Mouse (Mus musculus): Measurements from ENCODE around the gene Rnf182. TPM values are rescaled to one million over a fixed set of nuclear protein-coding genes. Genes with fewer than 3 reads are reported as not detected.

Gene Rnf182
- polyA plus RNA-seq, 1 experiment from 2014 or later, result 30.5 TPM

DNA sequence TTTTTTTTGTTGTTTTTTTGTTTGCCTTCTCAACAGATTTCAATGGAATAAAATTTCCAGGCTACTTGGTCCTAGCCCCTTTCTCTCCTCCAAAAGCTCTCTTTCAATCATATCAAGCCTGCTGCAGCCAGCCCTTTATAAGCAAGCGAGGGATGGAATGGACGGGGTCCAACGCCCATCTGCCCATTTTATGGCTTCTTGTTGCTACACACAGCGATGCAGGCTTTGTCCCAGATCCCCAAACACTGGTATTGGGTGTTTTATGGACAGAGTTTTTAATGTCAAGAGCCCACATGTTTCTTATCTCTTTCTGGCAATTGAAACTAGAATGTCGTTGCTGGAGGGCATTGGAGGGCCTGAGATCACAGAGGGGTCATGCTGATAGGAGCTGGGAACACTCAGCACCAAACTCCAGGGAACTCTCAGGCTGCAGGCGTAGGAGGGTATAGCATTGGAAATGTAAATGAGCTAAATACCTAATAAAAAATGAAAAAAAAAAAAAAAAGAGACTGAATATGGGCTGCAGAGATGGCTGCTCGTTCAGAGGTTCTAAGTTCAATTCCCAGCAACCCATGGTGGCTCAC is 89.1 kb downstream of the Rnf182 start:
- Histone ChIP-seq H3K27me3 (replicated peaks; ENCODE audit: control insufficient read depth, insufficient read depth, low read length) (no peaks in the 10 kb centered on the region), H3K4me1 (ENCODE audit: control insufficient read depth, insufficient read depth, low read depth, low read length) (no peaks in the 10 kb centered on the region; the same call in 1 of the 2 replicates), H3K9me3 (ENCODE audit: control insufficient read depth, low read length) (no peaks in the 10 kb centered on the region; the same call in 1 of the 2 replicates), H3K9ac (ENCODE audit: low read depth, low read length) (no peak overlapping the region), H3K27ac (ENCODE audit: low read depth, low read length) (no peak overlapping the region), H3K36me3 (ENCODE audit: control insufficient read depth, insufficient read depth, low read length) (no peaks in the 10 kb centered on the region), H3K4me2 (ENCODE audit: low read length) (no peak overlapping the region), H3K4me3 (ENCODE audit: low read length) (no peak overlapping the region)
- 67% methylated on average over 7 of the region's 7 CpGs for WGBS
- ATAC-seq, result no peak

DNA sequence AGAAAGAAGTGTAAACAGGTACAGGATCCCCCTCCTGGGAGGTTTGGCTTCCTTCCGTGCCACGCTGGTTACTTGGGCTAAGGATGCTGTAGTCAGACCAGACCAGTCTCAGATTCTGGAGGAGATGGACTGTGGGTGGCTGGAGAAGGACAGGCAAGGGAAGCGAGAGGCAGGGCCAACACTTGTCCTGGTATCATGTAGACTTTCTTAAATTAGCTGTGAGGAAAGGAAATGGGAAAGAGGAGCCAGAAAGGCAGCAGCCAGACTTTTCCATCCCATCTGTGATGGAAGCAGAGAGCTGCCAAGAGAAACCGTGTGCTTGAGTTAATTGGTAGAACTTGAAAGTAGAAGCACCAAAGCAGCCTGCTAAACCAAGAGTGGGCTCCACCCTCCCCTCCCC is 90.9 kb downstream of the Rnf182 start:
- Histone ChIP-seq H3K36me3 (ENCODE audit: control insufficient read depth, insufficient read depth, low read length) (no peaks in the 10 kb centered on the region), H3K4me1 (ENCODE audit: control insufficient read depth, insufficient read depth, low read depth, low read length) (no peaks in the 10 kb centered on the region; the same call in 1 of the 2 replicates), H3K9me3 (ENCODE audit: control insufficient read depth, low read length) (no peaks in the 10 kb centered on the region; the same call in 1 of the 2 replicates), H3K4me2 (ENCODE audit: low read length) (no peak overlapping the region), H3K4me3 (ENCODE audit: low read length) (no peak overlapping the region), H3K27me3 (replicated peaks; ENCODE audit: control insufficient read depth, insufficient read depth, low read length) (no peaks in the 10 kb centered on the region), H3K27ac (ENCODE audit: low read depth, low read length) (no peak overlapping the region), H3K9ac (ENCODE audit: low read depth, low read length) (no peak overlapping the region)
- WGBS, result 72% methylated on average over 4 of the region's 4 CpGs
- ATAC-seq, result no peak

DNA sequence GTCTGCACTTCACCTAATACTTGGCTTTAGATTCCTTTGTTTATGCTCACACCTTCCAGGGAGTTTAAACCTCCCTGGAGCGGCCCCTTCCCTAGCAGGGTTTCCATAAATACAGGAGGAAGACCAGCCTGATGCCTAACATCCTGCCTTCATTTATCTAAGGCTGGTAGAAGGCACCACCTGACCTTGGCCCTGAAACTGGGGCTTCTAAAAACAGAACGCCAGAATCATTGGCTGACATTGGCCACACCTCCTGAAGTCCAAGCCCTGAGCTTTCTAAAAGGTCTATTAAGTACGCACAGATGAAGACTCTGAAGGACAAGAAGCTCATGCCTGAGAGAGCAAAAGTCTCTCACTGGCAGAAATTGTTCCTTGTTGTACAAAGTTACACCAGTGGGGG is 94.0 kb downstream of the Rnf182 start:
- ATAC-seq, result no peak
- peaks cover 2% of the 10 kb centered on the region; the same call in 1 of the 2 replicates for H3K4me1 ChIP-seq (ENCODE audit: control insufficient read depth, insufficient read depth, low read depth, low read length)
- 82% methylated on average over 3 of the region's 3 CpGs for WGBS
- no peak overlapping the region for H3K4me3 ChIP-seq (ENCODE audit: low read length)
- H3K27ac ChIP-seq (ENCODE audit: low read depth, low read length), result no peak overlapping the region
- no peaks in the 10 kb centered on the region for H3K36me3 ChIP-seq (ENCODE audit: control insufficient read depth, insufficient read depth, low read length)
- H3K9me3 ChIP-seq (ENCODE audit: control insufficient read depth, low read length), result no peaks in the 10 kb centered on the region; the same call in 1 of the 2 replicates
- H3K4me2 ChIP-seq (ENCODE audit: low read length), result no peak overlapping the region
- H3K27me3 ChIP-seq (replicated peaks; ENCODE audit: control insufficient read depth, insufficient read depth, low read length), result no peaks in the 10 kb centered on the region
- H3K9ac ChIP-seq (ENCODE audit: low read depth, low read length), result no peak overlapping the region

DNA sequence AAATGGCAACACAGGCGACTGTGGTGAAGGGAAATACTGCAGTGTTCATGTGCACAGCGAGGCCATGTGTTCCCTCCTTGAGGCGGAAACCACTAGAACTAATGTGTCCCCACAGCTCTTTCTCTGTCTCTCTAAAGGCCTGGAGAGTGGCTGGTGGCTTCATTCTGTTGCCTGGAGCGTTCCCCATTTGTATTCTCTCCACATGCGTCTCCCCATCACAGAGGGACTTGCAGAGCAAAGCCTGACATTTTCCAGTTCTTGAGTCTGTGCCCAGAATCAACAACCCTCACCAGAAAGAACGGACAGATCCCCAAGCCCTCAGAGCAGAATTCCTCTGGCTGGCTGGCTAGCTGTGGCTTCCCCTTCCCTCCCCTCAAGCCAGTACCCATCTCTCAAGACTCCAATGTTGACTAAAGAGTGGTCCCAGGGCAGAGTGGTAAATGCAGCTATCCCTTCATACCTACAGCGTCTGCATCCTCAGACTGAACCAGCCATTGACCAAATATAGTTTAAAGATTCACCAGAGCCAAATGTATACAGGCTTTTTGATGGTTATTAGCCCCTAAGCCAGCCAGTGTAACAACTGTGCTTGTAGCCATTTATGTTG is 96.3 kb downstream of the Rnf182 start:
- Histone ChIP-seq H3K27me3 (replicated peaks; ENCODE audit: control insufficient read depth, insufficient read depth, low read length) (no peaks in the 10 kb centered on the region), H3K9ac (ENCODE audit: low read depth, low read length) (no peak overlapping the region), H3K4me3 (ENCODE audit: low read length) (no peak overlapping the region), H3K27ac (ENCODE audit: low read depth, low read length) (peak overlapping the region; percentile 44), H3K4me2 (ENCODE audit: low read length) (no peak overlapping the region), H3K36me3 (ENCODE audit: control insufficient read depth, insufficient read depth, low read length) (no peaks in the 10 kb centered on the region), H3K4me1 (ENCODE audit: control insufficient read depth, insufficient read depth, low read depth, low read length) (peaks cover 2% of the 10 kb centered on the region; the same call in 1 of the 2 replicates), H3K9me3 (ENCODE audit: control insufficient read depth, low read length) (no peaks in the 10 kb centered on the region; the same call in 1 of the 2 replicates)
- WGBS, result 52% methylated on average over 7 of the region's 7 CpGs
- ATAC-seq, result peak; percentile 92

GRCm38 (mm10) chr13:43714741-43715140 is 99.2 kb downstream of the Rnf182 start:
- no peak overlapping the region for H3K9ac ChIP-seq (ENCODE audit: low read depth, low read length)
- H3K27me3 ChIP-seq (replicated peaks; ENCODE audit: control insufficient read depth, insufficient read depth, low read length), result no peaks in the 10 kb centered on the region
- H3K4me2 ChIP-seq (ENCODE audit: low read length), result no peak overlapping the region
- WGBS, result 80% methylated on average over 6 of the region's 6 CpGs
- ATAC-seq, result no peak
- peaks cover 2% of the 10 kb centered on the region; the same call in 1 of the 2 replicates for H3K4me1 ChIP-seq (ENCODE audit: control insufficient read depth, insufficient read depth, low read depth, low read length)
- H3K4me3 ChIP-seq (ENCODE audit: low read length), result no peak overlapping the region
- H3K36me3 ChIP-seq (ENCODE audit: control insufficient read depth, insufficient read depth, low read length), result no peaks in the 10 kb centered on the region
- H3K27ac ChIP-seq (ENCODE audit: low read depth, low read length), result no peak overlapping the region
- no peaks in the 10 kb centered on the region; the same call in 1 of the 2 replicates for H3K9me3 ChIP-seq (ENCODE audit: control insufficient read depth, low read length)

DNA sequence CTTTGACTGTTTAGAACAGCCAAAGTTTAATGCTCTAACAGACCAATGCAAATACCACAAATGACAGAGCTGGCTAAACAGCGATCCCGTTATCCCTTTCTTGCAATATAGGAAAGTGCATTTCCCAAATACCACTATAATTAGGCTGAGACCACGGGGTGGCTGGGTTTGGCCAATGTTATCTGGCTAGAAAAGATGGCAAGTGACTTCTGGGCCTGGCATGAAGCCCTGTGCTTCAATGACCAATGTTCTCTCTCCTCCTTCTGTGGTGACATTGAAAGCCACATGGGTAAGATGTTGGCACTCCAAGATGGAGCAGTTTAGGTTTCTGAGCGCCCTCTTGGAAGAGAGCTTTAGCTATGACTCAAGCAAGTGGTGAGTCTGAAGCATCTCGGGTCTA is 100.0 kb downstream of the Rnf182 start:
- no peak overlapping the region for H3K27ac ChIP-seq (ENCODE audit: low read depth, low read length)
- no peaks in the 10 kb centered on the region for H3K9me3 ChIP-seq (ENCODE audit: control insufficient read depth, low read length)
- peaks cover 2% of the 10 kb centered on the region; the same call in 1 of the 2 replicates for H3K4me1 ChIP-seq (ENCODE audit: control insufficient read depth, insufficient read depth, low read depth, low read length)
- no peak for ATAC-seq
- 88% methylated on average over 5 of the region's 5 CpGs for WGBS
- H3K4me2 ChIP-seq (ENCODE audit: low read length), result no peak overlapping the region
- H3K36me3 ChIP-seq (ENCODE audit: control insufficient read depth, insufficient read depth, low read length), result no peaks in the 10 kb centered on the region
- no peaks in the 10 kb centered on the region for H3K27me3 ChIP-seq (replicated peaks; ENCODE audit: control insufficient read depth, insufficient read depth, low read length)
- no peak overlapping the region for H3K9ac ChIP-seq (ENCODE audit: low read depth, low read length)
- no peak overlapping the region for H3K4me3 ChIP-seq (ENCODE audit: low read length)

GRCm38 (mm10) chr13:43716514-43717036 is 101.1 kb downstream of the Rnf182 start:
- no peaks in the 10 kb centered on the region for H3K27me3 ChIP-seq (replicated peaks; ENCODE audit: control insufficient read depth, insufficient read depth, low read length)
- ATAC-seq, result 0 out of 2 replicates have a peak, but pooled peaks have one; percentile 25
- H3K9ac ChIP-seq (ENCODE audit: low read depth, low read length), result no peak overlapping the region
- H3K36me3 ChIP-seq (ENCODE audit: control insufficient read depth, insufficient read depth, low read length), result no peaks in the 10 kb centered on the region
- no peak overlapping the region for H3K4me2 ChIP-seq (ENCODE audit: low read length)
- no peaks in the 10 kb centered on the region for H3K9me3 ChIP-seq (ENCODE audit: control insufficient read depth, low read length)
- H3K27ac ChIP-seq (ENCODE audit: low read depth, low read length), result no peak overlapping the region
- WGBS, result 25% methylated on average over 6 of the region's 6 CpGs
- H3K4me3 ChIP-seq (ENCODE audit: low read length), result no peak overlapping the region
- H3K4me1 ChIP-seq (ENCODE audit: control insufficient read depth, insufficient read depth, low read depth, low read length), result peaks cover 2% of the 10 kb centered on the region; the same call in 1 of the 2 replicates

DNA sequence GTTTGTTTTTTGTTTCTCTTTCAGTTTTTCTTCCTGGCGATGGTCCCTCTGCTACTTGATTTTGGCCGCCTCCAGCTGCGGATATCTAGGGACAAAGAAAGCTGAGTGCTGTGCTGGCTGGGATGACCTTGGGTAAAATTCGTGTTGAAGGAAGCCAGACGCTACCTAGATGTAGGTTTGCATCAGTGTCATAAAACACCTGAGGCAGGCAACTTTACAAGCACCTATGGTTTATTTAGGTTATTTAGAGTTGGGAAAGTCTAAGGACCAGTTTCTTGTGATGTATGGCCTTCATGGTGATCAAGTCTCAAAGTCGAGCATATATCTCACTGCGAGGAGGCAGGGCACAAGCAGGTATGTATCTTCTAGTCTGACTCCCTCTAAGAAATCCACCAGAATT is 102.7 kb downstream of the Rnf182 start:
- H3K27me3 ChIP-seq (replicated peaks; ENCODE audit: control insufficient read depth, insufficient read depth, low read length), result no peaks in the 10 kb centered on the region
- no peaks in the 10 kb centered on the region for H3K4me1 ChIP-seq (ENCODE audit: control insufficient read depth, insufficient read depth, low read depth, low read length)
- no peak overlapping the region for H3K27ac ChIP-seq (ENCODE audit: low read depth, low read length)
- 93% methylated on average over 7 of the region's 7 CpGs for WGBS
- no peak overlapping the region for H3K4me3 ChIP-seq (ENCODE audit: low read length)
- no peaks in the 10 kb centered on the region for H3K9me3 ChIP-seq (ENCODE audit: control insufficient read depth, low read length)
- no peak for ATAC-seq
- no peak overlapping the region for H3K4me2 ChIP-seq (ENCODE audit: low read length)
- H3K9ac ChIP-seq (ENCODE audit: low read depth, low read length), result no peak overlapping the region
- no peaks in the 10 kb centered on the region for H3K36me3 ChIP-seq (ENCODE audit: control insufficient read depth, insufficient read depth, low read length)

GRCm38 (mm10) chr13:43720496-43720895 is 105.0 kb downstream of the Rnf182 start:
- WGBS, result 41% methylated on average over 8 of the region's 8 CpGs
- Histone ChIP-seq H3K4me1 (ENCODE audit: control insufficient read depth, insufficient read depth, low read depth, low read length) (no peaks in the 10 kb centered on the region), H3K27me3 (replicated peaks; ENCODE audit: control insufficient read depth, insufficient read depth, low read length) (no peaks in the 10 kb centered on the region), H3K4me3 (ENCODE audit: low read length) (no peak overlapping the region), H3K36me3 (ENCODE audit: control insufficient read depth, insufficient read depth, low read length) (no peaks in the 10 kb centered on the region), H3K9ac (ENCODE audit: low read depth, low read length) (no peak overlapping the region), H3K9me3 (ENCODE audit: control insufficient read depth, low read length) (no peaks in the 10 kb centered on the region), H3K4me2 (ENCODE audit: low read length) (no peak overlapping the region), H3K27ac (ENCODE audit: low read depth, low read length) (no peak overlapping the region)
- no peak for ATAC-seq

Data from hindbrain, embryonic 16.5 days (tissue).